Mouse (Mus musculus) forebrain, postnatal 0 days (tissue): ENCODE measurements around the gene Shoc2. TPM values are rescaled to one million over a fixed set of nuclear protein-coding genes. Genes with fewer than 3 reads are reported as not detected.
A peak's percentile ranks its signal among the peaks of the same experiment; 100 is the strongest.

Source experiments
- ATAC-seq: fragments of 200-750 bp; cut with Nextera tagmentation; 2 replicates; pipeline ENCODE4 v1.8.0; 2017; ENCODE audit warnings: mild to moderate bottlenecking, moderate library complexity
- DNase-seq: peaks from one replicate; pipeline ENCODE4 v3.0.0-alpha.2; 2015
- H3K27ac ChIP-seq: fragments of 300-500 bp; sonication (generic); 2 replicates; pipeline ENCODE4 v1.5.1; 2014; ENCODE audit warnings: low read depth, mild to moderate bottlenecking, antibody characterized with exemption, low read length, moderate library complexity, mixed read lengths
- H3K27me3 ChIP-seq: fragments of 300-500 bp; sonication (generic); 2 replicates; pipeline ENCODE4 v1.6.1; 2014; ENCODE audit warnings: mild to moderate bottlenecking, low read length, mixed read lengths; ENCODE audit not compliant: insufficient read depth
- H3K36me3 ChIP-seq: fragments of 300-500 bp; sonication (generic); 2 replicates; pipeline ENCODE4 v1.6.1; 2014; ENCODE audit warnings: mild to moderate bottlenecking, moderate library complexity; ENCODE audit not compliant: insufficient read depth
- H3K4me1 ChIP-seq: fragments of 300-500 bp; sonication (generic); 2 replicates; pipeline ENCODE4 v1.6.1; 2014; ENCODE audit warnings: antibody characterized with exemption; ENCODE audit not compliant: insufficient read depth
- H3K4me2 ChIP-seq: fragments of 300-500 bp; sonication (generic); 2 replicates; pipeline ENCODE4 v1.6.1; 2014; ENCODE audit warnings: low read depth, mild to moderate bottlenecking, moderate library complexity
- H3K4me3 ChIP-seq: fragments of 300-500 bp; sonication (generic); 2 replicates; pipeline ENCODE4 v1.5.1; 2014; ENCODE audit warnings: low read depth, low read length, mixed read lengths
- H3K9ac ChIP-seq: fragments of 300-500 bp; sonication (generic); 2 replicates; pipeline ENCODE4 v1.6.1; 2014; ENCODE audit warnings: mild to moderate bottlenecking
- H3K9me3 ChIP-seq: fragments of 300-500 bp; sonication (generic); 2 replicates; pipeline ENCODE4 v1.6.1; 2016; ENCODE audit warnings: low read length
- CTCF ChIP-seq: sonication (generic); IDR thresholded peaks from 2 replicates; pipeline ENCODE4 v1.5.1; 2016; ENCODE audit warnings: antibody characterized with exemption, control low read depth, low read depth
- WGBS: fragments of 180-500 bp; shearing (Covaris S2); extraction: QIAGEN DNeasy Blood & Tissue Kit; methylation state at CpG from one replicate; pipeline ENCODE4 v1.1.7; 2014; 5-methylcytosine and 5-hydroxymethylcytosine counted together
- polyA plus RNA-seq: library from polyadenylated mRNA; unstranded; fragments of >200 nt; fragmentation: Nextera tagmentation; extraction: Ambion mirVana; gene quantifications from 2 replicates; pipeline ENCODE4 v1.2.1, GENCODE M21; 2015
- total RNA-seq: library from RNA; depleted of rRNA; stranded (reverse); fragments of >200 nt; gene quantifications from 2 replicates; pipeline ENCODE4 v1.2.3, GENCODE M21; 2014; rRNA removed

Gene Shoc2
- 83.3 and 101 TPM in 2 replicates for total RNA-seq
- 38.6 and 49.6 TPM in 2 replicates for polyA plus RNA-seq

GRCm38 (mm10) chr19:53943802-53944785, at the start of gene Shoc2, which contains the start of gene Bbip1:
Gene Shoc2 (plus strand): TSS chr19:53944306.
Gene Bbip1 (minus strand): TSS chr19:53944627.
- peak within 1 kb of the TSS; percentile 50 for H3K4me2 ChIP-seq
- no peaks in the 10 kb centered on the region; the same call in 1 of the 2 replicates for H3K36me3 ChIP-seq
- ATAC-seq (peak; percentile 95), DNase-seq (peak; percentile 100)
- no peaks in the 10 kb centered on the region for H3K27me3 ChIP-seq
- peak within 1 kb of the TSS; percentile 95 for H3K27ac ChIP-seq
- no peaks in the 10 kb centered on the region for H3K9me3 ChIP-seq
- 2% methylated on average over 61 of the region's 62 CpGs for WGBS
- H3K9ac ChIP-seq: peak within 1 kb of the TSS; percentile 83
- peaks cover 13% of the 10 kb centered on the region for H3K4me1 ChIP-seq
- TF ChIP-seq CTCF: peak; percentile 25; the same call in 1 of the 2 replicates
- H3K4me3 ChIP-seq: peak within 1 kb of the TSS; percentile 65

- Histone ChIP-seq H3K4me3 (no peak overlapping the region), H3K27ac (no peak overlapping the region), H3K36me3 (no peaks in the 10 kb centered on the region), H3K9me3 (no peaks in the 10 kb centered on the region), H3K4me2 (no peak overlapping the region), H3K9ac (no peak overlapping the region), H3K27me3 (no peaks in the 10 kb centered on the region), H3K4me1 (no peaks in the 10 kb centered on the region)
- no peak for DNase-seq
- WGBS: 80% methylated on average over 12 of the region's 12 CpGs
- no peak for TF ChIP-seq CTCF
- no peak for ATAC-seq
Measured at GRCm38 (mm10) chr19:53894538-53895121, 49.5 kb upstream of the Shoc2 start.

GRCm38 (mm10) chr19:53898046-53898445, 46.1 kb upstream of the Shoc2 start:
- no peaks in the 10 kb centered on the region for H3K9me3 ChIP-seq
- TF ChIP-seq CTCF: no peak
- no peak overlapping the region for H3K4me3 ChIP-seq
- ATAC-seq (no peak), DNase-seq (no peak)
- no peaks in the 10 kb centered on the region for H3K27me3 ChIP-seq
- 75% methylated on average over 5 of the region's 5 CpGs for WGBS
- no peaks in the 10 kb centered on the region for H3K36me3 ChIP-seq
- peaks cover 5% of the 10 kb centered on the region for H3K4me1 ChIP-seq
- H3K9ac ChIP-seq: no peak overlapping the region
- H3K27ac ChIP-seq: no peak overlapping the region
- no peak overlapping the region for H3K4me2 ChIP-seq

- ATAC-seq (no peak), DNase-seq (no peak)
- Histone ChIP-seq H3K4me2 (no peak overlapping the region), H3K27ac (no peak overlapping the region), H3K4me3 (no peak overlapping the region), H3K27me3 (no peaks in the 10 kb centered on the region), H3K9ac (no peak overlapping the region), H3K4me1 (peaks cover 5% of the 10 kb centered on the region), H3K9me3 (no peaks in the 10 kb centered on the region), H3K36me3 (no peaks in the 10 kb centered on the region)
- no peak for TF ChIP-seq CTCF
- WGBS: 74% methylated on average over 4 of the region's 4 CpGs
Measured at GRCm38 (mm10) chr19:53898498-53898897, 45.6 kb upstream of the Shoc2 start.

GRCm38 (mm10) chr19:53898970-53899900, 44.9 kb upstream of the Shoc2 start:
- H3K4me1 ChIP-seq: peaks cover 5% of the 10 kb centered on the region
- H3K9ac ChIP-seq: no peak overlapping the region
- ATAC-seq (no peak), DNase-seq (no peak)
- no peaks in the 10 kb centered on the region for H3K9me3 ChIP-seq
- H3K27ac ChIP-seq: no peak overlapping the region
- no peaks in the 10 kb centered on the region for H3K36me3 ChIP-seq
- 74% methylated on average over 25 of the region's 25 CpGs for WGBS
- H3K27me3 ChIP-seq: no peaks in the 10 kb centered on the region
- no peak for TF ChIP-seq CTCF
- H3K4me2 ChIP-seq: no peak overlapping the region
- no peak overlapping the region for H3K4me3 ChIP-seq

GRCm38 (mm10) chr19:53899941-53900610, 44.0 kb upstream of the Shoc2 start:
- Histone ChIP-seq H3K9ac (no peak overlapping the region), H3K4me3 (no peak overlapping the region), H3K4me1 (peaks cover 12% of the 10 kb centered on the region), H3K27ac (no peak overlapping the region), H3K4me2 (no peak overlapping the region), H3K36me3 (no peaks in the 10 kb centered on the region), H3K27me3 (no peaks in the 10 kb centered on the region), H3K9me3 (no peaks in the 10 kb centered on the region)
- 83% methylated on average over 14 of the region's 14 CpGs for WGBS
- ATAC-seq: no peak
- TF ChIP-seq CTCF: no peak
- no peak for DNase-seq
